Mouse (Mus musculus): ENCODE measurements at regions not wholly inside any gene's neighbourhood (a gene's known extent, or its start where the extent isn't known, plus 50 kb on each side); places are given as distances from the start of the nearest gene placed in this dataset.
"Not testable (repeated sequence)": the region's sequence is repeated elsewhere in the genome, so short reads cannot be mapped to it uniquely, and the experiment has no call there.

DNA sequence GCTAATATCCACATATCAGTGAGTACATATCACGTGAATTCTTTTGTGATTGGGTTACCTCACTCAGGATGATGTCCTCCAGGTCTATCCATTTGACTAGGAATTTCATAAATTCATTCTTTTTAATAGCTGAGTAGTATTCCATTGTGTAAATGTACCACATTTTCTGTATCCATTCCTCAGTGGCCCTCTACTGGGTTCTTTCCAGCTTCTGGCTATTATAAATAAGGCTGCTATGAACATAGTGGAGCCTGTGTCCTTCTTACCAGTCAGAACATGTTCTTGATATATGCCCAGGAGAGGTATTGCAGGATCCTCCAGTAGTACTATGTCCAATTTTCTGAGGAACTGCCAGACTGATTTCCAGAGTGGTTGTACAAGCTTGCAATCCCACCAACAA, 884.0 kb upstream of the Lrrc4c start:
- H3K27ac ChIP-seq (replicated peaks; ENCODE audit: insufficient read depth, low read depth, low read length); H3K9ac ChIP-seq (ENCODE audit: low read depth, low read length); DNase-seq (ENCODE audit: extremely low read depth, low read depth, low spot score); H3K27me3 ChIP-seq (ENCODE audit: control insufficient read depth, insufficient read depth, low read length); H3K36me3 ChIP-seq (ENCODE audit: control insufficient read depth, insufficient read depth, low read length); H3K79me2 ChIP-seq (ENCODE audit: control insufficient read depth, insufficient read depth, low read length); H3K4me3 ChIP-seq (ENCODE audit: insufficient read depth, low read depth, low read length); H3K4me1 ChIP-seq (ENCODE audit: control insufficient read depth, insufficient read depth, low read length): not testable (repeated sequence)
- WGBS = 46% methylated on average over 1 of the region's 1 CpGs

DNA sequence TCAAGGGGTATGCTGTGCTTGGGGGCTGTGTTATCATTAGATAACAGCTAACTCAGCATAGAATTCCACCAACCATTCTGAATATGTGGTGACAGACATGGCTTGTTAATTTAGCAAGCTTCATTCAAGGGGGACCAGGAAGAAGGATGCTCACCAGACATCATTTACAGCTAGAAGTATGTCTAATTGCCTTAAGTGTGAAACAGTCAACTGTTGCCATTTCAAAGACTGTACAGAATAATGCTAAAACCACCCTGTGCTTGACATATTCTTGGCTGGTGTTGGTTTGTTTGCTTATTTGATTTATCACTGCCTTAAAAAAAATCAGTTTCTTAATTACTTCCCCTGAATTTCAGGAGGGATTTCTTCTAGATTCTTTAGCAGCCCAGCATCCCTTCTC, 877.0 kb upstream of the Lrrc4c start:
- no peaks in the 10 kb centered on the region for H3K27me3 ChIP-seq (ENCODE audit: control insufficient read depth, insufficient read depth, low read length)
- DNase-seq (ENCODE audit: extremely low read depth, low read depth, low spot score) = no peak
- H3K4me1 ChIP-seq (ENCODE audit: control insufficient read depth, insufficient read depth, low read length) = no peaks in the 10 kb centered on the region
- no peaks in the 10 kb centered on the region for H3K79me2 ChIP-seq (ENCODE audit: control insufficient read depth, insufficient read depth, low read length)
- H3K36me3 ChIP-seq (ENCODE audit: control insufficient read depth, insufficient read depth, low read length) = no peaks in the 10 kb centered on the region
- no peak overlapping the region for H3K9ac ChIP-seq (ENCODE audit: low read depth, low read length)
- no peak overlapping the region for H3K27ac ChIP-seq (replicated peaks; ENCODE audit: insufficient read depth, low read depth, low read length)
- TF ChIP-seq POLR2A (IDR thresholded peaks at IDR 0.05; ENCODE audit: extremely low read depth, insufficient read depth, low read length) = no peak
- no peak for TF ChIP-seq CTCF (IDR thresholded peaks at IDR 0.05; ENCODE audit: low read depth, low read length)
- H3K4me3 ChIP-seq (ENCODE audit: insufficient read depth, low read depth, low read length) = no peak overlapping the region

DNA sequence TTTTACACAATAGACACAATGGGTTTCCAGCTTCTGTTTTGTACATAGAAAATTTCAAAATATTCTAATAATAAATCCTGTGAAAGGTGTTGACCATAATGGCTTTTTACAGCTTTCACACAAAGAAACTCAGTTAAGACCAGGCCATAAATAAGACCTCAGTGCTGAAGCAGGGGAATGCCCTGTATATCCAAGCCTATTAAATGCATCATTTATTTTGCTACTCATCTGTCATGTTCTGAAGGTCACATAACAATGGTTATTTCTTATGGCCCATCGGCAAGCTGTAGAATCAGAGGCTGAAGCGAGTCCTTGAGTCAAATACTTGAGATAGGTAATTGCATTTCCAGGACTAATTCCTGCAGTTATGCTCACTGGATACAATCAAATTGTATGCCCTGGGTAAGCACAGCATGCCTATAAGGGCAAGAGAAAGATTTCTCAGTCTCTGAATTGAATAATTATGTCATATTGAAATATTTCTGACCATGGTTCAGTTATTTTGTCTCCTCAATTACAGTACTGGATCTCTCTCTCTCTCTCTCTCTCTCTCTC, 874.6 kb upstream of the Lrrc4c start:
- no peak overlapping the region for H3K4me3 ChIP-seq (ENCODE audit: insufficient read depth, low read depth, low read length)
- H3K4me1 ChIP-seq (ENCODE audit: control insufficient read depth, insufficient read depth, low read length) = no peaks in the 10 kb centered on the region
- H3K27ac ChIP-seq (replicated peaks; ENCODE audit: insufficient read depth, low read depth, low read length) = no peak overlapping the region
- H3K36me3 ChIP-seq (ENCODE audit: control insufficient read depth, insufficient read depth, low read length) = no peaks in the 10 kb centered on the region
- TF ChIP-seq CTCF (IDR thresholded peaks at IDR 0.05; ENCODE audit: low read depth, low read length) = no peak
- no peak for TF ChIP-seq POLR2A (IDR thresholded peaks at IDR 0.05; ENCODE audit: extremely low read depth, insufficient read depth, low read length)
- DNase-seq (ENCODE audit: extremely low read depth, low read depth, low spot score) = no peak
- 87% methylated on average over 2 of the region's 2 CpGs for WGBS
- H3K9ac ChIP-seq (ENCODE audit: low read depth, low read length) = no peak overlapping the region
- no peaks in the 10 kb centered on the region for H3K27me3 ChIP-seq (ENCODE audit: control insufficient read depth, insufficient read depth, low read length)
- no peaks in the 10 kb centered on the region for H3K79me2 ChIP-seq (ENCODE audit: control insufficient read depth, insufficient read depth, low read length)

DNA sequence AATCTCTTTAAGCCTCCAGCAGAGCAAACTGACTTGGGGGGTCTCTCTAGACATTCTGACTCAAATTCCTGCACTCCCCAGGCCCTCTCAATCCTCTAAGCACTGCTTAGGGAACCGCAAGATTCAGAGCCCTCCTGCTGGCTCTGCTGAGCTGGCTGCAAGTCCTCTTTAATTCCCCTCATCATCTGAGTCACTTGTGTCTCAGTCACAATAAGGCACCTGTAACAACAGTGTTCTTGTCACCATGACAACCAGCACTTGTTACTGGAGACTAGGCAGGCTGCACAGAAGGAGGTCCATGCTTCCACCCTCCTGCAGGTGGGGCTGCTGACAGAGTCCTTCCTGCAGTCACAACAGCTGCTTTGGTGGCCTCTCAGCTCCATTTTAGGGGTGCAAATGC, 869.1 kb upstream of the Lrrc4c start:
- H3K4me1 ChIP-seq (ENCODE audit: control insufficient read depth, insufficient read depth, low read length) = no peaks in the 10 kb centered on the region
- no peak for TF ChIP-seq POLR2A (IDR thresholded peaks at IDR 0.05; ENCODE audit: extremely low read depth, insufficient read depth, low read length)
- H3K27ac ChIP-seq (replicated peaks; ENCODE audit: insufficient read depth, low read depth, low read length) = no peak overlapping the region
- H3K27me3 ChIP-seq (ENCODE audit: control insufficient read depth, insufficient read depth, low read length) = 0 out of 2 replicates have a peak, but pooled peaks cover 2% of the 10 kb centered on the region
- H3K79me2 ChIP-seq (ENCODE audit: control insufficient read depth, insufficient read depth, low read length) = no peaks in the 10 kb centered on the region
- H3K4me3 ChIP-seq (ENCODE audit: insufficient read depth, low read depth, low read length) = no peak overlapping the region
- WGBS = 18% methylated on average over 1 of the region's 1 CpGs
- DNase-seq (ENCODE audit: extremely low read depth, low read depth, low spot score) = no peak
- no peaks in the 10 kb centered on the region for H3K36me3 ChIP-seq (ENCODE audit: control insufficient read depth, insufficient read depth, low read length)
- H3K9ac ChIP-seq (ENCODE audit: low read depth, low read length) = no peak overlapping the region

DNA sequence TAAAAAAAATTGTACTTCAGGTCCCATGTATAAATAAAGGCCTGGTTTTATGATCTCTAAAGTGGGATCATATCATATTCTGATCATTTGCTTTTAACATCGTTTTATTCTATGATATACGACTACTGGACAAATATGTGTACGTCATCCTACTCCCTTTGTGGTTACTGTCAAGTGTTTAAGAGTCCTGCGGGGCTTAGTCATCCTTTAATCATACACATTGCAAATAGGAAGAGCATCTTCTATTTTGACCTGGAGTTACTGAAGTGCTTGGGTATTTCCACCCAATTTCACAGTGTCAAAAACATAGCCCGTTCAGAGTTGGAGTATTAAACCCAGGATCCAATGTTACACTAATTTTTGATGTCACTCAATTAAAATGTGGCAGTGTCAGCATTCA, 838.1 kb upstream of the Lrrc4c start:
- Histone ChIP-seq H3K4me3 (ENCODE audit: insufficient read depth, low read depth, low read length) (no peak overlapping the region), H3K9ac (ENCODE audit: low read depth, low read length) (no peak overlapping the region), H3K79me2 (ENCODE audit: control insufficient read depth, insufficient read depth, low read length) (no peaks in the 10 kb centered on the region), H3K36me3 (ENCODE audit: control insufficient read depth, insufficient read depth, low read length) (no peaks in the 10 kb centered on the region), H3K4me1 (ENCODE audit: control insufficient read depth, insufficient read depth, low read length) (no peaks in the 10 kb centered on the region), H3K27ac (replicated peaks; ENCODE audit: insufficient read depth, low read depth, low read length) (no peak overlapping the region), H3K27me3 (ENCODE audit: control insufficient read depth, insufficient read depth, low read length) (no peaks in the 10 kb centered on the region)
- 78% methylated on average over 5 of the region's 5 CpGs for WGBS
- TF ChIP-seq POLR2A (IDR thresholded peaks at IDR 0.05; ENCODE audit: extremely low read depth, insufficient read depth, low read length) (no peak), CTCF (IDR thresholded peaks at IDR 0.05; ENCODE audit: low read depth, low read length) (no peak)
- DNase-seq (ENCODE audit: extremely low read depth, low read depth, low spot score) = no peak

DNA sequence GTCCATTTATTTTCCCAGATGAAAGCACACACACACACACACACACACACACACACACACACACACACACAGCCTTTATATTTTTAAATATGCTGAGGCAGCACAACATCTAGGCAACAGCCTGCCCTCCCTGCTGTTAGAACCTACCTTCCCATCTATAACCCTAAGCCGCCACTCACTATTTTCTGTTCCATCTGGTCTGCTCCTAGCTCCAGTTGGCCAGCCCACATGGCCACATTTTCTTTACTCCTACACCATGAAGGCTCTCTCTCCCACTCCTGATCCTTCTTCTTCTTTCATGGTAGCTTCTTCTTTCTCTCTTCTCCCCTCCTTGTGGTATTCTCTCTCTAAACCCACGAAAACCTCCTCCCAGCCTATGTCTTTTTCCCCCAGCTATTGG, 834.6 kb upstream of the Lrrc4c start:
- 70% methylated on average over 2 of the region's 2 CpGs for WGBS
- H3K9ac ChIP-seq (ENCODE audit: low read depth, low read length) = no peak overlapping the region
- H3K79me2 ChIP-seq (ENCODE audit: control insufficient read depth, insufficient read depth, low read length) = no peaks in the 10 kb centered on the region
- H3K4me1 ChIP-seq (ENCODE audit: control insufficient read depth, insufficient read depth, low read length) = no peaks in the 10 kb centered on the region
- DNase-seq (ENCODE audit: extremely low read depth, low read depth, low spot score) = no peak
- no peaks in the 10 kb centered on the region for H3K36me3 ChIP-seq (ENCODE audit: control insufficient read depth, insufficient read depth, low read length)
- no peak overlapping the region for H3K4me3 ChIP-seq (ENCODE audit: insufficient read depth, low read depth, low read length)
- TF ChIP-seq CTCF (IDR thresholded peaks at IDR 0.05; ENCODE audit: low read depth, low read length) (no peak), POLR2A (IDR thresholded peaks at IDR 0.05; ENCODE audit: extremely low read depth, insufficient read depth, low read length) (no peak)
- no peaks in the 10 kb centered on the region for H3K27me3 ChIP-seq (ENCODE audit: control insufficient read depth, insufficient read depth, low read length)
- H3K27ac ChIP-seq (replicated peaks; ENCODE audit: insufficient read depth, low read depth, low read length) = no peak overlapping the region

Measured in liver, adult 2 months (tissue).